Mouse (Mus musculus) 3T3-L1 (cell line): ENCODE results near the gene Plcd1.

Experiments used
- DNase-seq: peaks from one replicate; pipeline ENCODE4 v3.0.0-alpha.2; 2015; ENCODE audit warnings: low read depth, low spot score

Gene Plcd1

DNA sequence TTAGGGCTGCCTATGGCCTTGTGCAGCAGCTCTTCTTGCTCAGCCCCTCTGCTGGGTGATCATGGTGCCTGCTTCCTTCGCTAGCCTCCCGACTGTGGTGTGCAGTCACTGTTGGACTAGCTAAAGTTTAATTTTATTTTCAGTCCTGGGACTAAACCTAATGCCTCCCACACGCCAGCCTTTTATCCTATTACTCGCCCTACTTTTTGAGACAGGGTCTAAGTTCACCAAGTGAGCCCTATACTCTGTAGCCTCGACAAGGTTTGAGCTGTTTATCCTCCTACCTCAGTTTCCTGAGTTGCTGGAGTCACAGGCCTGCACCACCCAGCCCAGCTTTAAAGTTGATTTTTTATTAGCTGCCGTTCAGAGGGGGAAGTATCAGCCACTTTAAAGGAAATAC lies 68.0 kb downstream of the Plcd1 start:
- DNase-seq: no peak

DNA sequence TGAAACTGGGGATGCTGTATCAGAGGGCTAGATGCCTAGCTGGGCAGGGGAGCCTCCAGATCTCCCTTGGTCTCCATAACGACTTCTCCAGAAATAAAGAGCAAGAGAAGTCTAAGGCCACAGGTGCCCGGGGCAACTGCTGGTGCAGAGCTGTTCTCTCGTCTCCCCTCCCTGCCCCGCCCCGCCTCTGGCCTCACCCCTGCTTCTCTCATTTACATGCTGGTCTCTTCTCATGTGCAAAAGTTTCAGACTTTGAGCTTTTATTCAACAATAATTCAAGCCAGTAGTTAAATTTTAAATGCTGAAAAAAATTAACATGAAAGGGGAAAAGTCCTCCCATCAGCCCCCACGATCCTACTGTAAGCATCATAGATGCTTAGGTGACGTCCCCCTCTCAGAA lies 71.6 kb downstream of the Plcd1 start:
- DNase-seq: no peak
